ENCODE assay signal across 9 mouse cellular contexts in the genomic region with DNA sequence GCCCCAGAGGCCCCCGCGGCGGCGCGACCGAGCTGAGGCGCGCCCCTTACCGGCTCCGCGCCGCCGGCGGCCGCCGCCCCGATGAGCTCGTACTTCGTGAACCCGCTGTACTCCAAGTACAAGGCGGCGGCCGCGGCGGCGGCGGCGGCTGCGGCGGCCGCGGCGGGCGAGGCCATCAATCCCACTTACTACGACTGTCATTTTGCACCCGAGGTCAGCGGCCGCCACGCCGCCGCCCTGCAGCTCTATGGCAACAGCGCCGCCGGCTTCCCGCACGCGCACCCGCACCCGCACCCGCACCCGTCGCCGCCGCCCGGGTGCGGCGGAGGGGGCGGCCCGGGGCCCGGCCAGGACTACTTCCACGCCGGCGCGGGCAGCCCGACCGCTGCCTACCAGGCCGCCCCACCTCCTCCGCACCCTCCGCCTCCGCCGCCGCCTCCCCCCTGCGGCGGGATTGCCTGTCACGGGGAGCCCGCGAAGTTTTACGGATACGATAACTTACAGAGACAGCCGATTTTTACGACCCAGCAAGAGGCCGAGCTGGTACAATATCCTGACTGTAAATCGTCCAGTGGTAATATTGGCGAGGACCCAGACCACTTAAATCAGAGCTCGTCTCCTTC. TPM values are rescaled to one million over a fixed set of nuclear protein-coding genes. Genes with fewer than 3 reads are reported as not detected.
DNase-seq lines count a peak whose midpoint lies in the region; ATAC-seq and TF ChIP-seq lines count a peak whose summit lies in the region.
"Had no signal": no experiment of that assay in that cellular context is flagged by ENCODE, and none has a peak within 500 bp of the region (broad histone marks: within the 10 kb centered on the region; RNA-seq: fewer than 3 reads in every experiment).

No protein-coding gene starts in this region.

- no peak overlapping the region for H3K27ac ChIP-seq in heart, embryonic 14.5 days (replicated peaks in 1 of 2; ENCODE audit: control insufficient read depth in 1 of 2, insufficient read depth in 1 of 2, low read depth in 2 of 2, low read length in 2 of 2)
- H3K27ac ChIP-seq in hindbrain, postnatal 0 days = no peak overlapping the region
- H3K27ac ChIP-seq in liver, embryonic 15.5 days (replicated peaks) = no peak overlapping the region

- whole genome bisulfite sequencing in heart, embryonic 14.5 days = 0% methylated on average over 64 of the region's 85 CpGs
- WGBS in hindbrain, postnatal 0 days = 2% methylated on average over 57 of the region's 85 CpGs
- WGBS in liver, embryonic 15.5 days (ENCODE audit: insufficient replicate concordance) = under 1% methylated on average over 85 of the region's 85 CpGs

- peak overlapping the region; percentile 41 to 43 for H3K4me3 ChIP-seq in heart, embryonic 14.5 days (ENCODE audit: control insufficient read depth in 1 of 2, insufficient read depth in 1 of 2, low read depth in 1 of 2, low read length in 2 of 2)
- peak overlapping the region; percentile 26 for H3K4me3 ChIP-seq in hindbrain, postnatal 0 days (ENCODE audit: low read length)
- H3K4me3 ChIP-seq in liver, embryonic 15.5 days (replicated peaks) = peak overlapping the region; percentile 40

- peaks cover 0 to 13% of the 10 kb centered on the region in 2 experiments; a peak in 2 of 4 replicates for H3K4me1 ChIP-seq in heart, embryonic 14.5 days (ENCODE audit: control insufficient read depth in 2 of 2, insufficient read depth in 2 of 2, low read length in 2 of 2)
- no peaks in the 10 kb centered on the region for H3K4me1 ChIP-seq in hindbrain, postnatal 0 days (ENCODE audit: insufficient read depth, low read length)
- H3K4me1 ChIP-seq in liver, embryonic 15.5 days (replicated peaks) = peaks cover 10% of the 10 kb centered on the region

- peak overlapping the region; percentile 66 for H3K4me2 ChIP-seq in heart, embryonic 14.5 days (ENCODE audit: low read length)
- peak overlapping the region; percentile 48 for H3K4me2 ChIP-seq in hindbrain, postnatal 0 days (ENCODE audit: low read depth, low read length)
- H3K4me2 ChIP-seq in liver, embryonic 15.5 days = peak overlapping the region; percentile 62

- no peaks in the 10 kb centered on the region for H3K9me3 ChIP-seq in heart, embryonic 14.5 days (ENCODE audit: control insufficient read depth, low read length)
- H3K9me3 ChIP-seq in hindbrain, postnatal 0 days (ENCODE audit: low read length) = no peaks in the 10 kb centered on the region
- no peaks in the 10 kb centered on the region for H3K9me3 ChIP-seq in liver, embryonic 15.5 days (replicated peaks)

- peak overlapping the region; percentile 41 for H3K9ac ChIP-seq in heart, embryonic 14.5 days (ENCODE audit: low read length)
- H3K9ac ChIP-seq in hindbrain, postnatal 0 days (replicated peaks; ENCODE audit: low read length) = no peak overlapping the region
- no peak overlapping the region for H3K9ac ChIP-seq in liver, embryonic 15.5 days

- TF ChIP-seq CTCF in hindbrain, postnatal 0 days (IDR thresholded peaks at IDR 0.05; ENCODE audit: low read depth) = no peak

- no peaks in the 10 kb centered on the region for H3K36me3 ChIP-seq in heart, embryonic 14.5 days (ENCODE audit: control insufficient read depth, insufficient read depth, low read length)
- no peaks in the 10 kb centered on the region for H3K36me3 ChIP-seq in hindbrain, postnatal 0 days (ENCODE audit: insufficient read depth, low read length)
- no peaks in the 10 kb centered on the region for H3K36me3 ChIP-seq in liver, embryonic 15.5 days (replicated peaks)

- ATAC-seq in heart, embryonic 14.5 days (ENCODE audit: insufficient number of reproducible peaks, insufficient read depth, low FRiP score, low read depth) = no peak
- ATAC-seq in hindbrain, postnatal 0 days = peak; percentile 35; the same call in 1 of the 2 replicates
- no peak for ATAC-seq in liver, embryonic 15.5 days (ENCODE audit: insufficient read depth)

- no peak for DNase-seq in heart, postnatal 4 days
- DNase-seq in adrenal gland, postnatal 36 days = peak; percentile 79 to 88
- DNase-seq in hindbrain, postnatal 0 days (ENCODE audit: low spot score) = no peak
- DNase-seq in urinary bladder, postnatal 36 days (ENCODE audit: low spot score in 2 of 2) = peak; percentile 67 to 68
- DNase-seq in layer of hippocampus, postnatal 10 days (ENCODE audit: low spot score in 2 of 2) = no peak
- DNase-seq in layer of hippocampus, adult 9-10 months (ENCODE audit: low spot score) = no peak

- peaks cover 98% of the 10 kb centered on the region for H3K27me3 ChIP-seq in heart, embryonic 14.5 days (ENCODE audit: control insufficient read depth, insufficient read depth, low read length)
- peaks cover 92% of the 10 kb centered on the region for H3K27me3 ChIP-seq in hindbrain, postnatal 0 days (ENCODE audit: insufficient read depth, low read length)
- H3K27me3 ChIP-seq in liver, embryonic 15.5 days = peaks cover 100% of the 10 kb centered on the region

RNA-seq across cellular contexts. Expression of a gene that starts 1.2 kb away (rescaled TPM):
- polyA plus RNA-seq in heart, embryonic 14.5 days (2014; fragmentation: Nextera tagmentation; extraction: Ambion mirVana) = 0.36 and 0.61 TPM in 2 replicates
- 1 to 10 TPM; 1.2 to 1.9 TPM for total RNA-seq in heart, postnatal 4 days (2021)
- 10 to 100 TPM; 23.9 to 35.9 TPM for total RNA-seq in adrenal gland, postnatal 36 days (2021)
- total RNA-seq in hindbrain, postnatal 0 days (2014; rRNA removed) = 0.37 and 9.2 TPM in 2 replicates
- polyA plus RNA-seq in hindbrain, postnatal 0 days (2015; fragmentation: Nextera tagmentation; extraction: Ambion mirVana) = 0.21 TPM in 1 of 2 replicates, not detected in the other
- 0.05 TPM in 2 replicates for polyA plus RNA-seq in liver, embryonic 15.5 days (2015; fragmentation: Nextera tagmentation; extraction: Ambion mirVana)
- total RNA-seq in layer of hippocampus, postnatal 10 days (2021) = under 1 TPM in 1 of 2 experiments, not detected in 1; 0.23 TPM
- total RNA-seq: liver, adult 2 months had no signal

RNA-seq across cellular contexts. Expression of a gene that starts 6.1 kb away (rescaled TPM):
- 0.23 TPM in 1 of 2 replicates, not detected in the other for polyA plus RNA-seq in heart, embryonic 14.5 days (2014; fragmentation: Nextera tagmentation; extraction: Ambion mirVana)
- total RNA-seq in heart, postnatal 4 days (2021) = under 1 TPM in 1 of 2 experiments, not detected in 1; 0.11 TPM
- under 1 TPM; 0.17 to 0.36 TPM for total RNA-seq in adrenal gland, postnatal 36 days (2021)
- total RNA-seq in hindbrain, postnatal 0 days (2014; rRNA removed) = 31.3 and 36.8 TPM in 2 replicates
- polyA plus RNA-seq in hindbrain, postnatal 0 days (2015; fragmentation: Nextera tagmentation; extraction: Ambion mirVana) = 25.2 and 26.3 TPM in 2 replicates
- polyA plus RNA-seq in liver, embryonic 15.5 days (2015; fragmentation: Nextera tagmentation; extraction: Ambion mirVana) = 0.03 TPM in 1 of 2 replicates, not detected in the other
- not detected for total RNA-seq in layer of hippocampus, postnatal 10 days (2021)
- total RNA-seq: liver, adult 2 months had no signal
- polyA plus RNA-seq: liver, adult 2 months had no signal

RNA-seq across cellular contexts. Expression of a gene that starts 6.2 kb away (rescaled TPM):
- 0.34 TPM in 1 of 2 replicates, not detected in the other for polyA plus RNA-seq in heart, embryonic 14.5 days (2014; fragmentation: Nextera tagmentation; extraction: Ambion mirVana)
- under 1 TPM; 0.45 TPM for total RNA-seq in heart, postnatal 4 days (2021)
- 10 to 100 TPM; 13.6 to 15.5 TPM for total RNA-seq in adrenal gland, postnatal 36 days (2021)
- total RNA-seq in hindbrain, postnatal 0 days (2014; rRNA removed) = 13.9 and 18.1 TPM in 2 replicates
- 1.6 and 1.9 TPM in 2 replicates for polyA plus RNA-seq in hindbrain, postnatal 0 days (2015; fragmentation: Nextera tagmentation; extraction: Ambion mirVana)
- not detected in 2 replicates for polyA plus RNA-seq in liver, embryonic 15.5 days (2015; fragmentation: Nextera tagmentation; extraction: Ambion mirVana)
- not detected for total RNA-seq in layer of hippocampus, postnatal 10 days (2021)

RNA-seq across cellular contexts. Expression of a gene that starts 8.1 kb away (rescaled TPM):
- 0.22 TPM in 1 of 2 replicates, not detected in the other for polyA plus RNA-seq in heart, embryonic 14.5 days (2014; fragmentation: Nextera tagmentation; extraction: Ambion mirVana)
- total RNA-seq in heart, postnatal 4 days (2021) = under 1 TPM; 0.12 to 0.27 TPM
- total RNA-seq in adrenal gland, postnatal 36 days (2021) = 1 to 10 TPM; 3.8 to 4.1 TPM
- not detected in 2 replicates for total RNA-seq in hindbrain, postnatal 0 days (2014; rRNA removed)
- polyA plus RNA-seq in hindbrain, postnatal 0 days (2015; fragmentation: Nextera tagmentation; extraction: Ambion mirVana) = not detected in 2 replicates
- polyA plus RNA-seq in liver, embryonic 15.5 days (2015; fragmentation: Nextera tagmentation; extraction: Ambion mirVana) = not detected in 2 replicates
- not detected for total RNA-seq in layer of hippocampus, postnatal 10 days (2021)
- total RNA-seq: liver, adult 2 months had no signal
- polyA plus RNA-seq: liver, adult 2 months had no signal

RNA-seq across cellular contexts. Expression of a gene that starts 13.9 kb away (rescaled TPM):
- not detected in 2 replicates for polyA plus RNA-seq in heart, embryonic 14.5 days (2014; fragmentation: Nextera tagmentation; extraction: Ambion mirVana)
- total RNA-seq in heart, postnatal 4 days (2021) = not detected
- total RNA-seq in adrenal gland, postnatal 36 days (2021) = not detected
- not detected in 2 replicates for total RNA-seq in hindbrain, postnatal 0 days (2014; rRNA removed)
- not detected in 2 replicates for polyA plus RNA-seq in hindbrain, postnatal 0 days (2015; fragmentation: Nextera tagmentation; extraction: Ambion mirVana)
- not detected in 2 replicates for polyA plus RNA-seq in liver, embryonic 15.5 days (2015; fragmentation: Nextera tagmentation; extraction: Ambion mirVana)
- total RNA-seq in layer of hippocampus, postnatal 10 days (2021) = not detected
- total RNA-seq: liver, adult 2 months had no signal
- polyA plus RNA-seq: liver, adult 2 months had no signal

Comparison
In these comparisons a context has a peak if more than half of its experiments do, and no peak if none do; other contexts are left out.
1. DNase-seq: peak in adrenal gland, postnatal 36 days (2 of 2) and urinary bladder, postnatal 36 days (2 of 2); none in heart, postnatal 4 days (single experiment), hindbrain, postnatal 0 days (single experiment), layer of hippocampus, postnatal 10 days (0 of 2) and layer of hippocampus, adult 9-10 months (single experiment).
2. RNA of a gene that starts 6.1 kb away (total RNA-seq): 31.3 to 36.8 TPM in hindbrain, postnatal 0 days; 0.17 to 0.36 TPM in adrenal gland, postnatal 36 days, 0.11 TPM in heart, postnatal 4 days and not detected in layer of hippocampus, postnatal 10 days; every median in the first group is over 10 times any median in the second.
3. RNA of a gene that starts 6.2 kb away (total RNA-seq): 13.9 to 18.1 TPM in hindbrain, postnatal 0 days and 13.6 to 15.5 TPM in adrenal gland, postnatal 36 days; 0.45 TPM in heart, postnatal 4 days and not detected in layer of hippocampus, postnatal 10 days; every median in the first group is over 10 times any median in the second.
4. Peak in every context shown above with its lines, with median percentiles within 50 percentile points of each other: H3K4me2 ChIP-seq and H3K4me3 ChIP-seq.